Mouse (Mus musculus): Measurements from ENCODE around the gene Psen2.

DNA sequence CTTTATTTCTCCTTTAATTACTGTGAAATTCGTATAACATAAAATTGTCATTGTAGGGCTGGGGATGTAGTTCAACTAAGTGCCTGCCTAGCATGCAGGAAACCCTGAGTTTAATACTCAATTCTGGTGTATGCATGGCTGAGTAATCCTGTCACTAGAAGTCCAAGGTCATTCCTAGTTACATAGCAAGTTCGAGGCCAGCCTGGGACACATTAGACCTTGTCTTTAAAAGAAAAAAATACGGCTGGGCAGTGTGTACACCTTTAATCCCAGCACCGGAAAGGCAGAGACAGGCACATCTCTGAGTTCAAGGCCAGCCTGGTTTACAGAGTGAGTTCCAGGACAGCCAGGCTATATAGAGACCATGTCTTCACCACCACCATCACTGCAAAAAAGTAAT lies 6.4 kb downstream of the Psen2 start:
- TF ChIP-seq TAL1 (conservative IDR thresholded peaks at IDR 0.05; ENCODE audit: low read depth, low read length) (no peak), CTCF (IDR thresholded peaks at IDR 0.05; ENCODE audit: low read depth, low read length) (no peak), POLR2AphosphoS5 (IDR thresholded peaks at IDR 0.05; ENCODE audit: insufficient replicate concordance, low read depth, low read length) (no peak), GATA1 (IDR thresholded peaks at IDR 0.05; ENCODE audit: borderline replicate concordance, low read length) (no peak)

All from G1E (cell line).